Comparison of ENCODE assay signal across 27 mouse cellular contexts in genomic region chr9:23358108-23358507, GRCm38 (mm10).
DNase-seq lines count a peak whose midpoint lies in the region; ATAC-seq and TF ChIP-seq lines count a peak whose summit lies in the region.
"Had no signal": no experiment of that assay in that cellular context is flagged by ENCODE, and none has a peak within 500 bp of the region (broad histone marks: within the 10 kb centered on the region; RNA-seq: fewer than 3 reads in every experiment).

No protein-coding gene starts in this region.

- 73% methylated on average over 2 of the region's 2 CpGs for WGBS in lung, embryonic 16.5 days
- WGBS in lung, adult 2 months = 83% methylated on average over 2 of the region's 2 CpGs

- H3K4me1 ChIP-seq in lung, embryonic 16.5 days (replicated peaks; ENCODE audit: control insufficient read depth, insufficient read depth, low read length) = peaks cover 3% of the 10 kb centered on the region; the same call in 1 of the 2 replicates
- H3K4me1 ChIP-seq in lung, adult 2 months (ENCODE audit: control insufficient read depth, insufficient read depth, low read length) = no peaks in the 10 kb centered on the region
- H3K4me1 ChIP-seq: hindbrain, embryonic 12.5 days; hindbrain, embryonic 15.5 days had no signal

- no peak overlapping the region for H3K9ac ChIP-seq in lung, embryonic 16.5 days (ENCODE audit: low read length)
- H3K9ac ChIP-seq: embryonic facial prominence, embryonic 13.5 days; forebrain, embryonic 13.5 days; hindbrain, embryonic 12.5 days; hindbrain, embryonic 15.5 days had no signal

- H3K27me3 ChIP-seq in lung, embryonic 16.5 days (ENCODE audit: control insufficient read depth, insufficient read depth, low read depth, low read length) = no peaks in the 10 kb centered on the region
- H3K27me3 ChIP-seq: embryonic facial prominence, embryonic 13.5 days; forebrain, embryonic 13.5 days; hindbrain, embryonic 12.5 days; hindbrain, embryonic 15.5 days had no signal

- no peak for TF ChIP-seq POLR2A in lung, adult 2 months (IDR thresholded peaks at IDR 0.05; ENCODE audit: borderline replicate concordance, extremely low read depth, low read depth, low read length)

- H3K9me3 ChIP-seq in lung, embryonic 16.5 days (ENCODE audit: control insufficient read depth, low read length) = no peaks in the 10 kb centered on the region
- H3K9me3 ChIP-seq: embryonic facial prominence, embryonic 10.5 days; embryonic facial prominence, embryonic 13.5 days; hindbrain, embryonic 15.5 days had no signal

- TF ChIP-seq CTCF in lung, adult 2 months (IDR thresholded peaks at IDR 0.05; ENCODE audit: insufficient read depth, low read length) = no peak

- DNase-seq in lung, adult 2 months = no peak
- peak; percentile 54 for DNase-seq in lung, postnatal 10 days
- peak; percentile 69 for DNase-seq in lung, postnatal 36 days
- no peak for DNase-seq in natural killer cell, adult 2 months (ENCODE audit: low spot score in 2 of 2)
- no peak for DNase-seq in c-Kit-positive CD71-positive TER-119-positive erythroid progenitor cells, embryonic 14.5 days (ENCODE audit: low spot score)
- DNase-seq: adrenal gland, postnatal 10 days; adrenal gland, postnatal 36 days; B cell, adult 2 months; cerebellum, adult 11-12 months; cerebellum, adult 8-10 months; cerebellum, postnatal 10 days; cerebellum, postnatal 36 days; embryo, embryonic 11 days; gastrocnemius, adult 2 months; gastrocnemius, postnatal 14 days; heart, adult 11 months had no signal

- no peak overlapping the region for H3K4me3 ChIP-seq in lung, embryonic 16.5 days (ENCODE audit: low read length)
- H3K4me3 ChIP-seq in lung, adult 2 months (replicated peaks; ENCODE audit: extremely low read depth, low read depth, low read length) = no peak overlapping the region
- H3K4me3 ChIP-seq: embryonic facial prominence, embryonic 10.5 days; embryonic facial prominence, embryonic 13.5 days; erythroblast, embryonic 14.5 days; forebrain, embryonic 13.5 days; gastrocnemius, adult 2 months; hindbrain, embryonic 12.5 days; hindbrain, embryonic 15.5 days had no signal

- ATAC-seq in lung, embryonic 16.5 days (ENCODE audit: low read depth) = peak; percentile 77; the same call in 1 of the 2 replicates
- ATAC-seq: activated CD4-positive, CD25-positive, alpha-beta regulatory T cell, adult 4 months; CD4-positive, CD25-positive, alpha-beta regulatory T cell, adult 4 months; forebrain, embryonic 13.5 days; forebrain, embryonic 16.5 days had no signal

- H3K36me3 ChIP-seq in lung, embryonic 16.5 days (ENCODE audit: control insufficient read depth, insufficient read depth, low read length) = no peaks in the 10 kb centered on the region
- H3K36me3 ChIP-seq: embryonic facial prominence, embryonic 10.5 days; embryonic facial prominence, embryonic 13.5 days; hindbrain, embryonic 12.5 days; hindbrain, embryonic 15.5 days had no signal

- no peak overlapping the region for H3K4me2 ChIP-seq in lung, embryonic 16.5 days (ENCODE audit: low read depth, low read length)
- H3K4me2 ChIP-seq: embryonic facial prominence, embryonic 13.5 days; forebrain, embryonic 13.5 days; heart, embryonic 11.5 days; hindbrain, embryonic 12.5 days; hindbrain, embryonic 15.5 days had no signal

- H3K27ac ChIP-seq in lung, embryonic 16.5 days (ENCODE audit: low read length) = no peak overlapping the region
- H3K27ac ChIP-seq: embryonic facial prominence, embryonic 10.5 days; embryonic facial prominence, embryonic 13.5 days; forebrain, embryonic 13.5 days; gastrocnemius, adult 2 months; hindbrain, embryonic 12.5 days; hindbrain, embryonic 15.5 days had no signal

Comparison
In these comparisons a context has a peak if more than half of its experiments do, and no peak if none do; other contexts are left out.
1. DNase-seq: peak in lung, postnatal 10 days (single experiment) and lung, postnatal 36 days (single experiment); none in lung, adult 2 months (single experiment), natural killer cell, adult 2 months (0 of 2) and c-Kit-positive CD71-positive TER-119-positive erythroid progenitor cells, embryonic 14.5 days (single experiment).